Mouse (Mus musculus): ENCODE data around the gene Zbed4. TPM values are rescaled to one million over a fixed set of nuclear protein-coding genes. Genes with fewer than 3 reads are reported as not detected.
"Not testable (repeated sequence)": the region's sequence is repeated elsewhere in the genome, so short reads cannot be mapped to it uniquely, and the experiment has no call there.

The Zbed4 gene
- polyA plus RNA-seq, 1 experiment from 2014 or later = 26.4 TPM

GRCm38 (mm10) chr15:88766139-88766538 lies 14.7 kb downstream of the Zbed4 start:
- H3K4me2 ChIP-seq; ATAC-seq (replicated peaks; ENCODE audit: low FRiP score); H3K9me3 ChIP-seq (ENCODE audit: control insufficient read depth, low read length); H3K4me3 ChIP-seq (ENCODE audit: low read depth, low read length); DNase-seq (ENCODE audit: low spot score); H3K9ac ChIP-seq (ENCODE audit: low read depth, low read length); H3K27ac ChIP-seq (ENCODE audit: low read depth, low read length); H3K27me3 ChIP-seq (replicated peaks; ENCODE audit: control insufficient read depth, insufficient read depth, low read length); H3K4me1 ChIP-seq (replicated peaks; ENCODE audit: control insufficient read depth, insufficient read depth, low read length): not testable (repeated sequence)
- peaks cover 17% of the 10 kb centered on the region for H3K36me3 ChIP-seq (ENCODE audit: control insufficient read depth, insufficient read depth, low read length)
- WGBS = 91% methylated on average over 2 of the region's 2 CpGs

DNA sequence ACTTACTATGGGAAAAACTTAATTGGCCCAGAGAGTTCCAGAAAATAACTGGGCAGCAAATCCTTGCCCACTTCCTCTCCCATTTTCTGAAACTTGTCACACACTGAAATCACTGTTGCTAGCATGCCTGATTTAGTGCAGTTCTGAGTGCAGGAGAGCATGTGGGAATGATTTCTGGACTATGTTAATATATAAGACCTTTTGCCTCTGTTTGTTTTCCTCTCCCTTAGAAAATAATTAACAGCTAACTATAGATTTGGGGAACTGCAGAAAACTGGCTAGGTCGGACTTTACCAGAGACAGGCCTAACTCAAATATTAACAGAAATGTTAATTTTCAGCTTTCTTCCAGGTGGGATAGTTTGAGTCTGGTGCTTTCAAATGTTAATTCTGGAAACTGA lies 17.1 kb downstream of the Zbed4 start:
- WGBS = 68% methylated on average over 1 of the region's 1 CpGs
- Histone ChIP-seq H3K36me3 (ENCODE audit: control insufficient read depth, insufficient read depth, low read length) (peaks cover 17% of the 10 kb centered on the region), H3K4me2 (no peak overlapping the region), H3K27me3 (replicated peaks; ENCODE audit: control insufficient read depth, insufficient read depth, low read length) (no peaks in the 10 kb centered on the region), H3K4me1 (replicated peaks; ENCODE audit: control insufficient read depth, insufficient read depth, low read length) (no peaks in the 10 kb centered on the region), H3K9ac (ENCODE audit: low read depth, low read length) (no peak overlapping the region), H3K27ac (ENCODE audit: low read depth, low read length) (no peak overlapping the region), H3K4me3 (ENCODE audit: low read depth, low read length) (no peak overlapping the region), H3K9me3 (ENCODE audit: control insufficient read depth, low read length) (no peaks in the 10 kb centered on the region)
- DNase-seq (ENCODE audit: low spot score) = no peak
- ATAC-seq (replicated peaks; ENCODE audit: low FRiP score) = no peak

GRCm38 (mm10) chr15:88774630-88775029 lies 23.2 kb downstream of the Zbed4 start:
- peaks cover 18% of the 10 kb centered on the region for H3K36me3 ChIP-seq (ENCODE audit: control insufficient read depth, insufficient read depth, low read length)
- DNase-seq (ENCODE audit: low spot score); H3K9me3 ChIP-seq (ENCODE audit: control insufficient read depth, low read length); H3K4me2 ChIP-seq; H3K27ac ChIP-seq (ENCODE audit: low read depth, low read length); H3K9ac ChIP-seq (ENCODE audit: low read depth, low read length); H3K4me3 ChIP-seq (ENCODE audit: low read depth, low read length); ATAC-seq (replicated peaks; ENCODE audit: low FRiP score); H3K27me3 ChIP-seq (replicated peaks; ENCODE audit: control insufficient read depth, insufficient read depth, low read length); H3K4me1 ChIP-seq (replicated peaks; ENCODE audit: control insufficient read depth, insufficient read depth, low read length): not testable (repeated sequence)
- WGBS = 85% methylated on average over 5 of the region's 5 CpGs

DNA sequence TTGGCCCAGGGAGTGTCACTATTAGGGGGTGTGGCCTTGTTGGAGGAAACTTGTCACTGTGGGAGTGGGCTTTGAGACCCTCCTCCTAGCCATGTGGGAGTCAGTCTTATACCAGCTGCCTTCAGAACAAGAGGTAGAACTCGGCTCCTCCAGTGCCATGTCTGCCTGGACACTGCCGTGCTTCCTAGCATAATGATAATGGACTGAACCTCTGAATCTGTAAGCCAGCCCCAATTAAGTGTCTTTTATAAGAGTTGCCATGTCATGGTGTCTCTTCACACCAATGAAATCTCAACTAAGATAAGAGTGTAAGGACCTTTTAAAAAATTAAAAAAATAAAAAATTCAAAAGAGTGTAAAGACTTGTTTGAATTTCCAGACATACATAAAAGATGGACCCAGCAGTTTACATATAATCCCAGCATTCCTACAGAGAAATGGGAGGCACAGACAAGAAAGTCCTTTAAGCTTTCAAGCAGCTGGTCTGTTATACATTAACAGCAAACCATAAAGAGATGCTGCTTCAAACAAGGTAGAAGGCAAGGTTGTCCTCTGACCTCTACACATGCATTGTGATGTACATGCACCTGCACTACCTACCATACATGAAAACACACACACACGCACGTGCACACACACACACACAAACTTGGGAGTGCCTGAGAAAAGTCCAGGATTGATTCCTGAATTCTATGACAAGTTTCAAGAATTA lies 40.8 kb downstream of the Zbed4 start:
- no peak overlapping the region for H3K9ac ChIP-seq (ENCODE audit: low read depth, low read length)
- H3K4me1 ChIP-seq (replicated peaks; ENCODE audit: control insufficient read depth, insufficient read depth, low read length) = no peaks in the 10 kb centered on the region
- no peak for ATAC-seq (replicated peaks; ENCODE audit: low FRiP score)
- H3K4me3 ChIP-seq (ENCODE audit: low read depth, low read length) = no peak overlapping the region
- H3K4me2 ChIP-seq = no peak overlapping the region
- no peaks in the 10 kb centered on the region; the same call in 1 of the 2 replicates for H3K36me3 ChIP-seq (ENCODE audit: control insufficient read depth, insufficient read depth, low read length)
- H3K27ac ChIP-seq (ENCODE audit: low read depth, low read length) = no peak overlapping the region
- no peaks in the 10 kb centered on the region for H3K27me3 ChIP-seq (replicated peaks; ENCODE audit: control insufficient read depth, insufficient read depth, low read length)
- no peak for DNase-seq (ENCODE audit: low spot score)
- WGBS = 72% methylated on average over 4 of the region's 4 CpGs
- no peaks in the 10 kb centered on the region; the same call in 1 of the 2 replicates for H3K9me3 ChIP-seq (ENCODE audit: control insufficient read depth, low read length)

GRCm38 (mm10) chr15:88794729-88795128 lies 43.3 kb downstream of the Zbed4 start:
- H3K4me1 ChIP-seq (replicated peaks; ENCODE audit: control insufficient read depth, insufficient read depth, low read length); H3K36me3 ChIP-seq (ENCODE audit: control insufficient read depth, insufficient read depth, low read length); ATAC-seq (replicated peaks; ENCODE audit: low FRiP score); H3K9me3 ChIP-seq (ENCODE audit: control insufficient read depth, low read length); H3K9ac ChIP-seq (ENCODE audit: low read depth, low read length); H3K4me3 ChIP-seq (ENCODE audit: low read depth, low read length); DNase-seq (ENCODE audit: low spot score); H3K4me2 ChIP-seq; H3K27ac ChIP-seq (ENCODE audit: low read depth, low read length); H3K27me3 ChIP-seq (replicated peaks; ENCODE audit: control insufficient read depth, insufficient read depth, low read length): not testable (repeated sequence)
- 92% methylated on average over 4 of the region's 5 CpGs for WGBS

DNA sequence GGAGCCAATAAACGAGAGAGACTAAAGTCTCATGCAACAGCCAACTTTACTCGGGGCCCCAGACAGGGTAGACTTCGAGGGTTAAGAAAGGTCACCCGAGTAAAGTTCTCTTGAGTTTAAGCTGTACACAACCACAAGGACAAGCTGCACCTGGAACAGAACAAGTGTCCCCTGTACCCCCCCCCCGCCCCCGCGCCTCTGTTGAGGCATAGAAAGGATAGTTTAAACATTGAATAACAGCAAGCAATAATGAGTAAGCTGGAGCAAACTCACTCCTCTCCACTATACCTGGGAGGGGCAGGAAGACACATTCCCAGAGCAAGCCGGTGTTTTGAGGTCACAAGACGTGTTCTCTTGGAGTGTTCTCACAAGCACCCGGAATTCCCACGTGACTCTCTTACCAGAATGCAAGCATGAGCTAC lies 48.5 kb downstream of the Zbed4 start:
- Histone ChIP-seq H3K9me3 (ENCODE audit: control insufficient read depth, low read length) (no peaks in the 10 kb centered on the region), H3K9ac (ENCODE audit: low read depth, low read length) (no peak overlapping the region), H3K27ac (ENCODE audit: low read depth, low read length) (peak overlapping the region; percentile 52; the same call in 1 of the 2 replicates), H3K4me1 (replicated peaks; ENCODE audit: control insufficient read depth, insufficient read depth, low read length) (no peaks in the 10 kb centered on the region), H3K36me3 (ENCODE audit: control insufficient read depth, insufficient read depth, low read length) (0 out of 2 replicates have a peak, but pooled peaks cover 2% of the 10 kb centered on the region), H3K4me2 (no peak overlapping the region), H3K4me3 (ENCODE audit: low read depth, low read length) (no peak overlapping the region), H3K27me3 (replicated peaks; ENCODE audit: control insufficient read depth, insufficient read depth, low read length) (no peaks in the 10 kb centered on the region)
- WGBS = 79% methylated on average over 11 of the region's 11 CpGs
- DNase-seq (ENCODE audit: low spot score) (no peak), ATAC-seq (replicated peaks; ENCODE audit: low FRiP score) (no peak)

- Histone ChIP-seq H3K9ac (ENCODE audit: low read depth, low read length) (no peak overlapping the region), H3K36me3 (ENCODE audit: control insufficient read depth, insufficient read depth, low read length) (peaks cover 9% of the 10 kb centered on the region), H3K9me3 (ENCODE audit: control insufficient read depth, low read length) (no peaks in the 10 kb centered on the region), H3K27me3 (replicated peaks; ENCODE audit: control insufficient read depth, insufficient read depth, low read length) (no peaks in the 10 kb centered on the region), H3K4me3 (ENCODE audit: low read depth, low read length) (no peak overlapping the region), H3K27ac (ENCODE audit: low read depth, low read length) (peak overlapping the region; percentile 52; the same call in 1 of the 2 replicates), H3K4me2 (no peak overlapping the region), H3K4me1 (replicated peaks; ENCODE audit: control insufficient read depth, insufficient read depth, low read length) (no peaks in the 10 kb centered on the region)
- whole genome bisulfite sequencing = 65% methylated on average over 6 of the region's 6 CpGs
- DNase-seq (ENCODE audit: low spot score) (no peak), ATAC-seq (replicated peaks; ENCODE audit: low FRiP score) (peak; percentile 68; the same call in 1 of the 2 replicates)
Measured at GRCm38 (mm10) chr15:88800921-88801354, 49.5 kb downstream of the Zbed4 start.

- Histone ChIP-seq H3K27me3 (replicated peaks; ENCODE audit: control insufficient read depth, insufficient read depth, low read length) (no peaks in the 10 kb centered on the region), H3K9ac (ENCODE audit: low read depth, low read length) (no peak overlapping the region), H3K27ac (ENCODE audit: low read depth, low read length) (no peak overlapping the region), H3K36me3 (ENCODE audit: control insufficient read depth, insufficient read depth, low read length) (peaks cover 15% of the 10 kb centered on the region), H3K9me3 (ENCODE audit: control insufficient read depth, low read length) (no peaks in the 10 kb centered on the region), H3K4me3 (ENCODE audit: low read depth, low read length) (no peak overlapping the region), H3K4me2 (no peak overlapping the region), H3K4me1 (replicated peaks; ENCODE audit: control insufficient read depth, insufficient read depth, low read length) (no peaks in the 10 kb centered on the region)
- ATAC-seq (replicated peaks; ENCODE audit: low FRiP score) (no peak), DNase-seq (ENCODE audit: low spot score) (no peak)
- 82% methylated on average over 3 of the region's 3 CpGs for WGBS
Measured at GRCm38 (mm10) chr15:88801903-88802302, 50.4 kb downstream of the Zbed4 start.

GRCm38 (mm10) chr15:88802348-88802747 lies 50.9 kb downstream of the Zbed4 start:
- Histone ChIP-seq H3K4me2 (no peak overlapping the region), H3K36me3 (ENCODE audit: control insufficient read depth, insufficient read depth, low read length) (peaks cover 15% of the 10 kb centered on the region), H3K27ac (ENCODE audit: low read depth, low read length) (no peak overlapping the region), H3K4me1 (replicated peaks; ENCODE audit: control insufficient read depth, insufficient read depth, low read length) (no peaks in the 10 kb centered on the region), H3K9ac (ENCODE audit: low read depth, low read length) (no peak overlapping the region), H3K27me3 (replicated peaks; ENCODE audit: control insufficient read depth, insufficient read depth, low read length) (no peaks in the 10 kb centered on the region), H3K4me3 (ENCODE audit: low read depth, low read length) (no peak overlapping the region), H3K9me3 (ENCODE audit: control insufficient read depth, low read length) (no peaks in the 10 kb centered on the region)
- no peak for DNase-seq (ENCODE audit: low spot score)
- WGBS = 83% methylated on average over 6 of the region's 6 CpGs
- ATAC-seq (replicated peaks; ENCODE audit: low FRiP score) = 0 out of 2 replicates have a peak, but pooled peaks have one; percentile 25

Data from liver, embryonic 11.5 days (tissue).